Mouse (Mus musculus) spleen, embryonic (tissue): ENCODE results near the gene Stard3nl.

Source experiments
- CTCF ChIA-PET: fragments of 350-600 bp; sonication (Branson Sonifier 250); formaldehyde crosslinking; loops from one replicate; lab custom pipeline; 2022; lab: Charles Lee

Gene Stard3nl

GRCm38 (mm10) chr13:19389434-19389833 lies 6.2 kb downstream of the Stard3nl start:
- CTCF ChIA-PET: interaction anchor here (0.9 to 1.2 kb wide), 2 partner anchors 10 to 24 kb away, joined by 3 to 14 read pairs; no protein-coding TSS in a partner anchor

GRCm38 (mm10) chr13:19385226-19385625 lies 10.4 kb downstream of the Stard3nl start:
- CTCF ChIA-PET: no interaction called here

- CTCF ChIA-PET: no interaction called here
These were observed 14.3 kb downstream of the Stard3nl start for GRCm38 (mm10) chr13:19381112-19381828.

GRCm38 (mm10) chr13:19379313-19379712 lies 16.3 kb downstream of the Stard3nl start:
- CTCF ChIA-PET: interaction anchor here (0.7 kb wide), 1 partner anchor 200 kb away, joined by 3 read pairs; no protein-coding TSS in a partner anchor

- CTCF ChIA-PET: no interaction called here
These were observed 23.4 kb downstream of the Stard3nl start for GRCm38 (mm10) chr13:19372133-19372729.

- CTCF ChIA-PET: no interaction called here
These were observed 26.8 kb downstream of the Stard3nl start for GRCm38 (mm10) chr13:19368817-19369216.

- CTCF ChIA-PET: no interaction called here
These were observed 28.1 kb downstream of the Stard3nl start for GRCm38 (mm10) chr13:19367536-19367935.

- CTCF ChIA-PET: interaction anchor here (0.8 kb wide), 1 partner anchor 9 kb away, joined by 3 read pairs; no protein-coding TSS in a partner anchor
These were observed 28.7 kb downstream of the Stard3nl start for GRCm38 (mm10) chr13:19366866-19367265.

- CTCF ChIA-PET: interaction anchor here (0.6 to 1.7 kb wide), 6 partner anchors 25 to 1611 kb away, joined by 3 to 14 read pairs (median 4); no protein-coding TSS in a partner anchor
These were observed 30.0 kb downstream of the Stard3nl start for GRCm38 (mm10) chr13:19365596-19365995.

GRCm38 (mm10) chr13:19364245-19364772 lies 31.3 kb downstream of the Stard3nl start:
- CTCF ChIA-PET: interaction anchor here (0.7 to 1.7 kb wide), 3 partner anchors 48 to 520 kb away, joined by 3 to 5 read pairs (median 3); no protein-coding TSS in a partner anchor

- CTCF ChIA-PET: no interaction called here
These were observed 33.2 kb downstream of the Stard3nl start for GRCm38 (mm10) chr13:19362358-19362757.

- CTCF ChIA-PET: no interaction called here
These were observed 37.6 kb downstream of the Stard3nl start for GRCm38 (mm10) chr13:19358027-19358426.

GRCm38 (mm10) chr13:19357301-19357700 lies 38.3 kb downstream of the Stard3nl start:
- CTCF ChIA-PET: no interaction called here

GRCm38 (mm10) chr13:19356720-19357119 lies 38.9 kb downstream of the Stard3nl start:
- CTCF ChIA-PET: no interaction called here

- CTCF ChIA-PET: no interaction called here
These were observed 39.5 kb downstream of the Stard3nl start for GRCm38 (mm10) chr13:19356120-19356519.

GRCm38 (mm10) chr13:19352795-19353194 lies 42.8 kb downstream of the Stard3nl start:
- CTCF ChIA-PET: interaction anchor here (1.1 kb wide), 1 partner anchor 23 kb away, joined by 3 read pairs; no protein-coding TSS in a partner anchor

GRCm38 (mm10) chr13:19340356-19340755 lies 55.2 kb downstream of the Stard3nl start:
- CTCF ChIA-PET: interaction anchor here (0.6 kb wide), 1 partner anchor 25 kb away, joined by 3 read pairs; no protein-coding TSS in a partner anchor

GRCm38 (mm10) chr13:19336310-19336709 lies 59.3 kb downstream of the Stard3nl start:
- CTCF ChIA-PET: interaction anchor here (1.0 kb wide), 1 partner anchor 102 kb away, joined by 3 read pairs; no protein-coding TSS in a partner anchor
